Mouse (Mus musculus) skeletal muscle tissue, postnatal 0 days (tissue): ENCODE measurements around the gene Eif3c. TPM values are rescaled to one million over a fixed set of nuclear protein-coding genes. Genes with fewer than 3 reads are reported as not detected.

ENCODE experiments used
- microRNA-seq, 2 experiments: library from miRNA; unstranded; fragments of <30 nt; microRNA quantifications; one replicate each; pipeline ENCODE4; 2016
- polyA plus RNA-seq: library from polyadenylated mRNA; unstranded; fragments of >200 nt; fragmentation: Nextera tagmentation; extraction: Ambion mirVana; gene quantifications from 2 replicates; pipeline ENCODE4 v1.2.1, GENCODE M21; 2015

The Eif3c gene
- polyA plus RNA-seq: 125 and 130 TPM in 2 replicates

GRCm38 (mm10) chr7:126566094-126566765 lies at the start of gene Eif3c:
Eif3c (minus strand) TSS chr7:126566411.

GRCm38 (mm10) chr7:126594862-126595561 lies 28.8 kb upstream of the Eif3c start, which contains the start of gene Il27:
Il27 (minus strand) TSS chr7:126594941.

GRCm38 (mm10) chr7:126585717-126586116 lies 19.5 kb upstream of the Eif3c start, which contains the start of gene Cln3:
Cln3 (minus strand) TSS chr7:126585817.

GRCm38 (mm10) chr7:126584506-126584977 lies 18.3 kb upstream of the Eif3c start, which contains the start of gene Apobr:
Apobr (plus strand) TSS chr7:126584942.

GRCm38 (mm10) chr7:126503273-126503878 lies 62.8 kb downstream of the Eif3c start, which contains the start of gene Atxn2l:
Atxn2l (minus strand) TSS chr7:126503437.

Small RNAs within 50 kb of the gene (microRNA-seq; reads per million reads assigned to microRNA genes)
- 0.21 to 0.71 reads per million in 2 experiments for gene Mir7059

Other genes starting within 250 kb of the Eif3c start
- 1.6 and 1.7 TPM in 2 replicates for gene Lat, start 196.8 kb downstream of the Eif3c start, polyA plus RNA-seq
- 27.8 and 28.4 TPM in 2 replicates for gene Spns1, start 189.0 kb downstream of the Eif3c start, polyA plus RNA-seq
- 0.65 and 0.72 TPM in 2 replicates for gene Nfatc2ip, start 169.7 kb downstream of the Eif3c start, polyA plus RNA-seq
- gene Cd19, start 151.5 kb downstream of the Eif3c start, polyA plus RNA-seq: 0.17 and 0.21 TPM in 2 replicates
- 59.8 and 76.2 TPM in 2 replicates for gene Rabep2, start 137.7 kb downstream of the Eif3c start, polyA plus RNA-seq
- gene Atp2a1, start 103.3 kb downstream of the Eif3c start, polyA plus RNA-seq: 6,071 and 7,311 TPM in 2 replicates
- 39.5 and 42.1 TPM in 2 replicates for gene Sh2b1, start 91.0 kb downstream of the Eif3c start, polyA plus RNA-seq
- gene Tufm, start 79.0 kb downstream of the Eif3c start, polyA plus RNA-seq: 120 and 126 TPM in 2 replicates
- 17.2 and 18.9 TPM in 2 replicates for gene Atxn2l, start 63.0 kb downstream of the Eif3c start, polyA plus RNA-seq
- 0.72 and 1.1 TPM in 2 replicates for gene Apobr, start 18.5 kb upstream of the Eif3c start, polyA plus RNA-seq
- gene Cln3, start 19.4 kb upstream of the Eif3c start, polyA plus RNA-seq: 11.5 and 16.2 TPM in 2 replicates
- gene Il27, start 28.5 kb upstream of the Eif3c start, polyA plus RNA-seq: not detected in 2 replicates
- 28.9 and 66.2 TPM in 2 replicates for gene Nupr1, start 64.5 kb upstream of the Eif3c start, polyA plus RNA-seq
- gene Sgf29, start 82.9 kb upstream of the Eif3c start, polyA plus RNA-seq: 17.4 and 21.8 TPM in 2 replicates
- 27.9 and 56.4 TPM in 2 replicates for gene Sult1a1, start 110.0 kb upstream of the Eif3c start, polyA plus RNA-seq
- 73.2 and 75.7 TPM in 2 replicates for gene Bola2, start 129.0 kb upstream of the Eif3c start, polyA plus RNA-seq
- gene Slx1b, start 129.4 kb upstream of the Eif3c start, polyA plus RNA-seq: 3.7 and 5.2 TPM in 2 replicates
- gene Coro1a, start 141.4 kb upstream of the Eif3c start, polyA plus RNA-seq: 12.8 and 18.1 TPM in 2 replicates
- 40.3 and 40.6 TPM in 2 replicates for gene Mapk3, start 193.2 kb upstream of the Eif3c start, polyA plus RNA-seq
- gene Gdpd3, start 199.9 kb upstream of the Eif3c start, polyA plus RNA-seq: 1.2 and 2.3 TPM in 2 replicates
- 155 and 192 TPM in 2 replicates for gene Ypel3, start 210.5 kb upstream of the Eif3c start, polyA plus RNA-seq
- 0.15 and 0.27 TPM in 2 replicates for gene Tbx6, start 215.1 kb upstream of the Eif3c start, polyA plus RNA-seq
- 94.5 and 113 TPM in 2 replicates for gene Ppp4c, start 226.1 kb upstream of the Eif3c start, polyA plus RNA-seq
- 1.6 and 1.8 TPM in 2 replicates for gene Fam57b, start 231.3 kb upstream of the Eif3c start, polyA plus RNA-seq